Mouse (Mus musculus) CD4-positive, CD25-positive, alpha-beta regulatory T cell, adult 2 months (primary cell): ENCODE results near the gene Prkch.

ENCODE experiments used
- DNase-seq: peaks from one replicate; pipeline ENCODE4 v3.0.0-alpha.2; 2012; ENCODE audit warnings: low read depth, low spot score

Prkch gene

DNA sequence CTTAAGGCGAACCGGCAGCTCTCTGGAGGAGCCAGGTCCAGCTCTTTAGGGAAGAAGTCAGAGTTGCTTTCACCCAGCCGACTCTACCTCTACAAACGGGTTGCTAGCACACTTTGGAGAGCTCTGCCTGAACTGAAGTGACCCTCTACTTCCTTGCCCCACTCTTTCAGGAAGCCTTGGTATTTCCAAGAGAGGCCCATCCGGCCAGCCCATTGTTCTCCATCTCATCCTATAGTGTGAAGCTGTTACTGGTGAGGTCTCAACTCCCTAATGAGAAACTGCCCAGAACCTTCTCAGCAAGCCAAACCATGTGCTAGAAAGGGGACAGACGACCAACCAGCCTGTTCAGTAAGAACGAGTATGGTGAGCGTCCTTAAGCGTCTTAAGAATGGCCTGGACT lies 1.3 kb upstream of the Prkch start:
- DNase-seq, result no peak

- peak; percentile 64 for DNase-seq
Observed at GRCm38 (mm10) chr12:73583813-73584609, 585 bp upstream of the Prkch start.

GRCm38 (mm10) chr12:73585241-73585801 lies 725 bp downstream of the Prkch start:
- peak; percentile 51 for DNase-seq

- no peak for DNase-seq
Observed at GRCm38 (mm10) chr12:73585850-73586249, 1.3 kb downstream of the Prkch start.

GRCm38 (mm10) chr12:73587262-73587661 lies 2.7 kb downstream of the Prkch start:
- no peak for DNase-seq

GRCm38 (mm10) chr12:73590627-73591276 lies 6.2 kb downstream of the Prkch start:
- no peak for DNase-seq

- DNase-seq, result peak; percentile 67
Observed at GRCm38 (mm10) chr12:73591625-73592024, 7.0 kb downstream of the Prkch start.

- peak; percentile 87 for DNase-seq
Observed at GRCm38 (mm10) chr12:73593021-73593798, 8.6 kb downstream of the Prkch start.

DNA sequence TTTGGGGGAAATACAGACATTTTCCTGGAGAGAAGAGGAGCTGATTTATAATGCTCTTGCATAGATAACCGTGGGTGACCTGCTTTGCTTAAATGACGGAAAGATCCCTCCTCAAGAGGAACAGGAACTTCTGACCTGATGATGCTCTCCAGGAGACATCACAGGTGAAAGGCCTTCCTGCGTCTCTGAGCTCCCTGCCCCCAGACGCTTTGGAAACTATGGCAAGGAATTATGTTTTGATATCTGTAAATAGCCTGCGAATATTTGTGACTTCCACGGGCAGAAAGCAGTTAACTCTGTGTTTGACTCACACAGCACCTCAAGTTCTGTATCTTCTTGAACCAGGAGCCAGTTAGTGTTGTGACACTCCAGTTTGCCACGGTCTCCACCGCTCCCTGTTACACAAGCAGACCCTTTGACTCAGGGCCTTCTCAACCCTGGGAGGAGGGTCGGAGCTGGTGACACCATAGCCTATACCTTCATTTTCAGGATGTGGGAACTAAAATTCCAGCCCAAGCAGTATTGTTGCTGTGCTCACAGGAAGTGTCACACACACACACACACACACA lies 9.7 kb downstream of the Prkch start:
- peak; percentile 59 for DNase-seq

DNA sequence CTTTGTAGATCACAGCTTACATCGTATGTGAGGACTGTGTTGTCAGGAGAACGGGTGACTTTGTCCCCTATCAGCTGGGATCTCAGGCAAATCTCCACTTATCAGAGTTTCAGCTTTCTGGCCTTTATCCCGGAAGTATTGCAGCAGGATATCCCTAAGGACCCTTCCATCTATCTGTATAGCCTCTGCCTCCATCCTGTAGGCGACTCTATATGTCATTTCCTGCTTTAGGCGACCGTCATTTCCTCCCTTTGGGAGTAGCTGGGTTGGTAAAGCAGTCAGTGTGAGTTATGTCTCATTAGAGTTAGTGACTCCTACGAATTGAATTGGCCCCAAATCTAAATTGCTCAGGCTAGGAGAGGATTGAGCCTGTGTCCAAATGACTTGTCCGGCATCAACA lies 10.6 kb downstream of the Prkch start:
- peak; percentile 78 for DNase-seq

- DNase-seq, result peak; percentile 96
Observed at GRCm38 (mm10) chr12:73598241-73598640, 13.6 kb downstream of the Prkch start.

- no peak for DNase-seq
Observed at GRCm38 (mm10) chr12:73600457-73600856, 15.9 kb downstream of the Prkch start.

DNA sequence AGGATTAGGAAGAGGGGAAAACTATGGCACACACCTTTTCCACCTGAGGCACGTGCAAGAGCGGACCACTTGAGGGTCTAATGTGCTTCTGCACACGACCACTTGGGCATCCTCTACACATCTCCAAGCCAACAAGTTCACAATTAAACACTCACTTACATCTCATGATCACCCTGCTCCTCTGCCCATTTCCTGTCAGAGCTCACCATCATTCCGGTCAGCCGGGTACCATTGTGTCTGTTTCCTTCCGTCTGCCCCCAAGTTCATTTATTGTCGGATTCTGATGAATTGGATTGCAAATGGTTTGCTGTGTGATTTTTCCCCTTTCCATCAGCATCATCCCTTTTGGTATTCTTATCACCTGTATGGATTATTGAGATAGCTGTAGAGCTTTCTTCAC lies 18.4 kb downstream of the Prkch start:
- DNase-seq, result no peak

DNA sequence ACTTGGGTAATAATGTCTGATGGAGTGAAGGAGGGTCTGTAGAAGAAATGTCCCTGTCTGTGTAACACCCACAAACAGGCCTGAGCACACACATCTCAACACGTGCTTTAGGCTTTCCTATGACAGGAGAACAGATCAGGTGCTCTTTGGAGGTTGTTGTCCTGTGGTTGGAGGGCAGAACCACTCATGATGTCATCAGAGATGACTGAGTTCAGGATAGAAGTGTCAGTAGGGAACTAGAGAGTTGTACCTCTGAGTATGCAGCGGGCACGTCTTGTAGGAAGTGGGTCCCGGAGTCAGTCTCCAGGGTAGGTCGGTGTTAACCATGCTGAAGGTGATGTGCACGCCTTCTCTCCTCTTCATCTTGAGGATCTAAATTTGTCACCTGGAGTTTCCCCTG lies 19.1 kb downstream of the Prkch start:
- peak; percentile 82 for DNase-seq

GRCm38 (mm10) chr12:73604762-73605161 lies 20.2 kb downstream of the Prkch start:
- DNase-seq, result peak; percentile 85

GRCm38 (mm10) chr12:73605174-73605573 lies 20.6 kb downstream of the Prkch start:
- peak; percentile 76 for DNase-seq

GRCm38 (mm10) chr12:73607381-73608064 lies 22.9 kb downstream of the Prkch start:
- DNase-seq, result no peak

GRCm38 (mm10) chr12:73608065-73608397 lies 23.4 kb downstream of the Prkch start:
- DNase-seq, result peak; percentile 62

DNA sequence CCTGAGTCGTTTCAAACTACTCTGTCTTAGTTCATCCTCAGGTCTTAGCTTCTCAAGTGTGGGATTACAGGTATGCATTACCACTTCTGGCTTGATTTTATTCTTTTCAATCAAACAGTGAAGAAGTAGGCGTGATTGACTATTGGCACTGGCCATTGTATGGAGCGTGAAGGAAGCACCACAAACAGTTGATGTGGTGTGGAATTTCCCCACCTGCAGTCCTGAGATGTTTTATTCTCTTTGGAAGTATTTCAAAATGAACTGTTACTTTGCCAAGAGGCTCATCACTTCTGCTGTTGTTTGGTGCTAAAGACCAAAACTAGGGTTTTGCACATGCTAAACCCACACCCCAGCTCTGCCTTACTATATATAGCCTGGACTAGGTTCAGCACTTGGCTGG lies 24.7 kb downstream of the Prkch start:
- peak; percentile 54 for DNase-seq

DNA sequence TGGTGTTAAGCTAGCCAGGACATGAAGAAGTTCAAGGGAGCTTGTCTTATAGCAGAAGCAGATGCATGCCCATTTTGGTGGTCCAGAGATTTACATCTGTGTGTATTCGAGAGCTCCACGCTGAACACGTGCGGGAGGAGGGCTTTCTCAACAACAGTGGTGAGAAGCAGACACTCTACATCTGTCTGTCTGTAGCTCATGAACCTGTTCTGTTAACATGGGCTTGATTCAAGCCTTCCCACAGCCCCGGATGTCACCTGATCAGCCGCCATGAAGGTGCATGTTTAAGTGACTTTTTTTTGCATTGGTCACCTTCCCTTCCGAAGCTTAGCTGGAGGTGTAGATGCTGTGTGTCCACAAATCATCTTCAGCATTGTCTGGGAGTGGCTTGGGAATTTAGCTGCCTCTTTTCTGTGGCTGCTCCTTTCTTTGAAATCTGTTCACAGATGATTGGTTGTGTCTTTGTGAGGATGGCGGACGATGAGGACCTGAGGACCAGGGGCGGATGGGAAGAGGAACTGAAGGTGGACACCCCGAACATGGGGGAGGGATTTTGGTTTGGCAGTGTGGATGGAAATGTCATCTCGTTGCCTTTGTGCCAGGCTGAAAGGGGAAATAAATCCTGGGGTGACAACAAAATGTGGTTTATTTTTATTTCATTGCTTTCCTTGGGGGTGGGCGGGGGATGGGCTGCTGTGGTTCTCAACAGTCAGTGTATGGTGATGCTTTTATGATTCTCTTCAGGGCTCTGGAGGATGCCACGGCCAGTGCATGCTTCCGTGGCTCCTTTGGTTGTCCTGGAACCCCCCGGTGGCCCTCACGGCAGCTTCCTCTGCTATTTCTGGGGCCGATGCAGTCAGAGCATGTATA lies 25.3 kb downstream of the Prkch start:
- DNase-seq, result peak; percentile 80
